Mouse (Mus musculus): ENCODE results near the gene Nrxn2.

Gene Nrxn2

GRCm38 (mm10) chr19:6418233-6418879, at the start of gene Nrxn2:
Nrxn2 (plus strand) TSS chr19:6418731.
- peak; percentile 49 for DNase-seq (ENCODE audit: extremely low read depth, low read depth)

GRCm38 (mm10) chr19:6370175-6370574, 48.4 kb upstream of the Nrxn2 start:
- peak; percentile 51 for DNase-seq (ENCODE audit: extremely low read depth, low read depth)

GRCm38 (mm10) chr19:6372433-6372832, 46.1 kb upstream of the Nrxn2 start:
- DNase-seq (ENCODE audit: extremely low read depth, low read depth) = no peak

GRCm38 (mm10) chr19:6373539-6374400, 44.8 kb upstream of the Nrxn2 start:
- no peak for DNase-seq (ENCODE audit: extremely low read depth, low read depth)

- no peak for DNase-seq (ENCODE audit: extremely low read depth, low read depth)
These were observed 44.0 kb upstream of the Nrxn2 start for GRCm38 (mm10) chr19:6374571-6374970.

- DNase-seq (ENCODE audit: extremely low read depth, low read depth) = no peak
These were observed 42.9 kb upstream of the Nrxn2 start for GRCm38 (mm10) chr19:6375423-6376254.

GRCm38 (mm10) chr19:6376255-6376564, 42.3 kb upstream of the Nrxn2 start:
- no peak for DNase-seq (ENCODE audit: extremely low read depth, low read depth)

GRCm38 (mm10) chr19:6376643-6377042, 41.9 kb upstream of the Nrxn2 start:
- no peak for DNase-seq (ENCODE audit: extremely low read depth, low read depth)

GRCm38 (mm10) chr19:6377327-6378040, 41.0 kb upstream of the Nrxn2 start:
- DNase-seq (ENCODE audit: extremely low read depth, low read depth) = no peak

GRCm38 (mm10) chr19:6380411-6381166, 37.9 kb upstream of the Nrxn2 start:
- no peak for DNase-seq (ENCODE audit: extremely low read depth, low read depth)

- DNase-seq (ENCODE audit: extremely low read depth, low read depth) = no peak
These were observed 37.3 kb upstream of the Nrxn2 start for GRCm38 (mm10) chr19:6381238-6381637.

- DNase-seq (ENCODE audit: extremely low read depth, low read depth) = no peak
These were observed 36.1 kb upstream of the Nrxn2 start for GRCm38 (mm10) chr19:6382323-6382924.

- DNase-seq (ENCODE audit: extremely low read depth, low read depth) = no peak
These were observed 35.1 kb upstream of the Nrxn2 start for GRCm38 (mm10) chr19:6383470-6383869.

GRCm38 (mm10) chr19:6384128-6384527, 34.4 kb upstream of the Nrxn2 start, which contains the start of gene Pygm:
Pygm (plus strand) TSS chr19:6384399.
- DNase-seq (ENCODE audit: extremely low read depth, low read depth) = no peak

GRCm38 (mm10) chr19:6384954-6385353, 33.6 kb upstream of the Nrxn2 start:
- no peak for DNase-seq (ENCODE audit: extremely low read depth, low read depth)

GRCm38 (mm10) chr19:6385419-6385818, 33.1 kb upstream of the Nrxn2 start:
- no peak for DNase-seq (ENCODE audit: extremely low read depth, low read depth)

GRCm38 (mm10) chr19:6385821-6386220, 32.7 kb upstream of the Nrxn2 start:
- no peak for DNase-seq (ENCODE audit: extremely low read depth, low read depth)

- no peak for DNase-seq (ENCODE audit: extremely low read depth, low read depth)
These were observed 32.3 kb upstream of the Nrxn2 start for GRCm38 (mm10) chr19:6386234-6386633.

- DNase-seq (ENCODE audit: extremely low read depth, low read depth) = no peak
These were observed 30.5 kb upstream of the Nrxn2 start for GRCm38 (mm10) chr19:6388006-6388405.

GRCm38 (mm10) chr19:6389803-6390202, 28.7 kb upstream of the Nrxn2 start:
- DNase-seq (ENCODE audit: extremely low read depth, low read depth) = no peak

Data from MEL-GATA-1-ER (cell line).